Mouse (Mus musculus) embryo, embryonic 10 days (tissue): ENCODE measurements around the gene Cox5b.
"Not testable (repeated sequence)": the region's sequence is repeated elsewhere in the genome, so short reads cannot be mapped to it uniquely, and the experiment has no call there.

Experiments
- DNase-seq: peaks from one replicate; pipeline ENCODE4 v3.0.0-alpha.2; 2015; ENCODE audit warnings: low spot score

The Cox5b gene

DNA sequence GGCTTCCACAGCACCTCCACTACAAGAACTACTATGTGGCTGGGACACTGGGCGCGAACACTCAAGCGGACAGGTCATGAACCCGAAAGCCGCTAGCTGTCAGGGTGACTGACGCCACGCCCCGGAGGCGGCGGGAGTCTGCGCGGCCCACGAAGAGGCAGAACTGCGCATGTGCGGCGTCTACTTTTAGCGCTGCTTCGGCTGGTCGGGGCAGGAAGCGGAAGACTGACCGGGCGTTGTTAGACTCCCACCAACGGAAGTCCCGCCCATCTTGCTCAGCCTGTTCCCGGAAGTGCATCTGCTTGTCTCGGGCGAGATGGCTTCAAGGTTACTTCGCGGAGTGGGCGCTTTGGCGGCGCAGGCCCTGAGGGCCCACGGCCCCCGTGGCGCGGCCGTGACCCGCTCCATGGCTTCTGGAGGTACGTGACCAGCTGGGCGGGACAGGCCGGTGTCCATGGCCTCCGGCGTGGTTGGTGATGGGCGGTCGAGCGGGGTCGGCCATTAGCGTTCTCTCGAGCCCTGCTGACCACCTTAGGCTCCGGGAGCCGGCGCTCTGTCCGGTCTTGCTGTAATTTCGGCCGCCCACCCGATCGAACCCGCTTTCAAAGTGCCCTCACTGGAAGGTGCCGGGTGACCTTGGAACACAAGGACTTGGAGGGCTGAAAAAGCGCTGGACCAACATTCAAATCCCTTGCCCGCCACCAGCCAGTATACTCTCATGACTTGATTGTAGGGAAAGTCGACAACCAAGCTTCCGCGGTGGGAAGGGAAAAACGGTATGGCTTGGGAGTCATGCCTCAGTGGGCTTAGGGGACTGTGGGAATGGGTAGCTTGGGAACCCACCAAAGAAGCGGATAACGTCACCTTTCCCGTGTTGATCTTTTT lies at the start of gene Cox5b:
Gene Cox5b (plus strand): TSS at position 179 of the 885 bp plus-strand sequence.
- DNase-seq: peak; percentile 100

DNA sequence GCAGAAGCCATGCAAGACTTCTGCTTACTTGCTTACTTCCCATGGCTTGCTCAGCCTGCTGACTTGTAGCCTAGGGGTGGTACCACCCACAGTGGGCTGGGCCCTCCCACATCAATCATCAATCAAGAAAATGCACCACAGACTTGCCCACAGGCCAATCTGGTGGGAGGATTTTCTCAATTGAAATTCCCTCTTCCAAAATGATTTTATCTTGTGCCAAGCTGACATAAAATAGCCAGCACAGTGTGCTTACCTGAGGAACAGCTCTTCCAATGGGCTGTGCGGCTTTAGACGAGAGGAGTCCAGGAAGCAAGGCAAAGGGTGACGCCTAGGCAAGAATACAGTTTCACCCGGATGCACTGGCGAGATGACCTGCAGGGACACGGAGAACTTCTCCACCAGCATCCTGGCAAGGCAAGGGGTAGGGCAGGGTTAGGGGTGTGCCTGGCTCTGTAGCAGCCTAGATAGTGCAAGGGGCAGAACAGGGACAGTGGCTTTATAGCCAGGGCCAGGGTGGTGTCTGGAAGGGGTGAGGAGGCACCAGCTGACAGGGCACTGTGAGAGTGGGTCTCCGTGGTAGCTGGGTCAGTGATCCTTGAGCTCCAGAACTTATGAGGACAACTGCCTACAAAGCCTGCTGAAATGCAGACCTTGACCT lies 47.2 kb upstream of the Cox5b start:
- DNase-seq: no peak

DNA sequence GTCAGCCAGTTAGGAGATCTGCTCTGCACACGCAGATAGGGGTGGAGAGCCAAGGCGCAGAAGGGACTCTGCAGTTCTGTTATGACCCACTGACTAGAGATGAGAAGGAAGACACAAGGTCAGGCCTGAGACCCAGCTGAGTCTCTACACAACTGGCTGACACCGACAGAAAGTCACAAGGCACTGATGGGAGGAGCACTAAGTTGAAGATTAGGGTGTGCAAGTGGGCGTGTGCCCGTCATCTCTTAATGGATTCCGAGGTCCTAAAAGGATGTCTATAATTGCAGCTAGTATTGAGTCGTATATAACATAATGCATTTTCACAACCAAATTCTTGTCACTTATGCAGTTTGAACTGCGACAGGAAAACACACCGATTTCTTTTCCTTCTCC lies 46.6 kb upstream of the Cox5b start:
- no peak for DNase-seq

DNA sequence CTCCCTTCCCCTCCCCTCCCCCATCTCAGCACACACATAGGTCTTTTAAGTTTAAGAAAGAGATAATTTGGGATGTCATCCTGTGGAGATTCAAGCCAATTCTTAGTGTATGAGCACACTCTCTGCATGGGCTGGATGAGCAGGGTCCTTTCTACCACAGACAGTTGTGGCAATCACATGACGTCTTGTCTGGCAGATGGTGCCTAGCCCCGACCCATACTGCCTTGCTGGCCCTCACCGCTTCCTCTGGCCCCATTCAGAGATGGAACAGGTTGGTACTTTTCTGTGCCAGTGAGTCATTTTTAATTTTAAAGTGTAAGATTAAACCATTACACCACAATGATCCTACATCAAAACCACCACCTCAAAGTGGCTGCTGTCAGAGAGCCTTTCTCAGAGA lies 45.0 kb upstream of the Cox5b start:
- no peak for DNase-seq

DNA sequence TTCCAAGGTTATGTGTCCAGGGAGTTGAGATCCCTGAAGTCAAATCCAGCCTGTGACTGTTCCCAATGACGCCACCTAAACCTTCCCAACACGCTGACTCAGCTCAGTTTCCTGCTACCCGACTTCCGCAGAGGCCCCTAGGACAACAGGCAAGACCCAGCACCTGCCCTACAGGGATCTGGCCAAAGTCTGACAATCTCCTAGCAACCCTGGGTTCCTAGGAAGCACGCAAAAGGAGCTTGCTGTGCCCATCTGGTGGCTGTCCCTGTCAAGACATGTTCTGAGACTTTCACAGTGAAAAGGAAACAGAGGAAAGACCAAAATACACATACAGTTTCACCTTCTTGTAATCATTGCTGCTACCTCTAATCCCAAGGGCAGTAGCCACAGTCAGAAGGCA lies 43.6 kb upstream of the Cox5b start:
- DNase-seq: no peak

DNA sequence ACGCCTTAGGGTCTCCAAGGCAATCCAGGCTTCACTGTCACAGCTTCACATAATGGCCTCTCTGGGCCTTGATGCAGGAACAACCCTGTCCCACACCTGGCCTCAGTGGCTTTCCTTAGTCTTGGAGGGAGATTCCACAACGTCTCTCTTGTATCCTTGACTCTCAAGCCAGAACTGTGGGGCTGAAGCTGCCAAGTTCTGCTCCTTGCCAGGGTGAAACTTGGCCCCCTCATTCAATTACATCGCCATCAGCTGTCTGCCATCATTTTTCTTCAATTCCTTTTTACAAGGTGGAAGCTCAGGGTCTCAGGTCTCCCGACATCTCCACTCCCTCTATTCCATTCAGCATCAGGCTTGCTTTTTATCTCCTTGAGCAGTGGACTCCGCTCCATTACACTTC lies 36.2 kb upstream of the Cox5b start:
- no peak for DNase-seq

DNA sequence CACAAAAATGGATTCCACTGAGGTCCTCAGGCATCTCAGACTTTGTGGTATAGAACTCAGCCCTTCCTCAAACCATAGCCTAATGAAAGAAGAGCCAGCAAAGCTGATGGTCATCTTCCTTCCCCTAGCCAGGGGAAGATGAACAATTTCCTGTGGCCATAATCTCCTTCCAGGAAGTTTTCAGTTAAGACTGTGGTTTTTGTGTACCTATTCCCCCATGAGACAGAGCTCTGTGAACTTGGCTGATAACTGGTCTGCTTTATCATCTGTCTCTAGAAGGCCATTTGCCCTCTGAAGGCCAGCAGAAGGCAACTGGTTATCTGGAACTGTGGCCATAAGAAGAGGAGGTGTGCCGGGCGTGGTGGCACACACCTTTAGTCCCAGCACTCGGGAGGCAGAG lies 35.0 kb upstream of the Cox5b start:
- no peak for DNase-seq

DNA sequence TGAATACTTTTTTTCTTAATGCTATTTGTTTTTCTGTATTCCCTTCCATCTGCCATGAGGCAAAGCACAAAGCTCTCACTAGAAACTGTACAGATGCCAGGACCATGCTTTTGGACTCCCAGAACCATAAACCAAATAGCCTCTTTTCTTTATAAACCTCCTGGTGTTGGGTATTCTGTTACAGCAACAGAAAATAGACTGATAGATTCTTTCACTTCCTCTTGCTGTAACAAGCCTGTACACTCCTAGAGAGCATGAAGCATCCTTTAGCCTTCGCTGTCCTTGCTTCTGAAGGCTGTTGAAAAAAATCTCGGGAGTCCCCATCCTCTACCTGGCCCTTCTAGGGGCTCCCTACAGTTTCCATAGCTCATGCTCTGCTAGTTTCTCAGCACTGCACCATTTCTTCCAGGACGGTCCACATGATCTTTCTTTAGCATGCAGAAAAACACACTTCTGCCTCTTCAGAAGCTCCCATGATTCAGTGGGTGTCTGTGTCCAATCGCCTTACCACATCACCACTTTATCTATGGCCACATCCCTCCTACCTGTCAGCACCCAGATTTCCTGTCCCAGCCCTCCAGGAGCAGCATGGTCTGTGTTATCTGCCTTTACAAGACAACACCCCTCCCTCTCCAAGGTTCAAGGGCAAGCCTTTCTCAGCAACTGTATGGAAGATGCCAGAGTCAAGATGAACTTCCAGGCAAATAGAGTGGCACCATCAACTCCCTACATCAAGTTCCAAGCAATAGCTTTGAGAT lies 33.4 kb upstream of the Cox5b start:
- DNase-seq: no peak

DNA sequence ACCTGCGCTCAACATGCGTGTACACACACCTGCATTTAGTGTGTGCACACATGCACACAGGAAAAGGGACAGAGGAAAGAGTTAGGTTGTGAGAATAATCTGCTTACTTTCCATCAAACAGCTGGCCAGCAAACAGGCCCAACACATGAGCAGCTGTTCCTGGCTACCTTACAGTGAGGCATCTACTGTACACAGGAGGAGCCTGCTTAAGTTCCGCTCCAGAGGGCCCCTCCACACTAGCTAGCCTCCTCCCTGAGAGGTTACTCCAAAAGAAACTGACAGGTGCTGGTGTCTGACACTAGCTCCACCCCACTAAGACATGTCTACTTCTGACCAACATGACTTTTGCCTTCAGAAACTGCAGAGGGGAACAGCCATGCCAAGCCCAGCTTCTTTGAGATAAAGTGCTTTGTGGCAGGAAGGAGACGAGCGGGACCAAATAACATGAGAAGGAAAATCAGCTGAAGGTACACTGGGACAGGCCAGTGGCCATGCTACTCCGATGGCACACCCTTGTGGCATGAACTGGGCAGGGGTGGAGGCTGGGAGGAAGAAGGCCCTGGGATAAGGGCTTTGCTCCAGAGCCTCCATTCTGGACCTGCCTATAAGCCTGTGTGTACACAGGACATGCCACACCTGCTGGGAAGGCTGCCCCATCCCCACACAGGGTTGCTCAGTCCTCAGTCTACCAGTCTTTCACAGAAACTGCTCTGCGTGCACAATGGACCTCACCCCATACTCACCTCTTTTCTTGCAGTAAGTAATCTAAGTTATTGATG lies 32.4 kb upstream of the Cox5b start:
- DNase-seq: no peak

DNA sequence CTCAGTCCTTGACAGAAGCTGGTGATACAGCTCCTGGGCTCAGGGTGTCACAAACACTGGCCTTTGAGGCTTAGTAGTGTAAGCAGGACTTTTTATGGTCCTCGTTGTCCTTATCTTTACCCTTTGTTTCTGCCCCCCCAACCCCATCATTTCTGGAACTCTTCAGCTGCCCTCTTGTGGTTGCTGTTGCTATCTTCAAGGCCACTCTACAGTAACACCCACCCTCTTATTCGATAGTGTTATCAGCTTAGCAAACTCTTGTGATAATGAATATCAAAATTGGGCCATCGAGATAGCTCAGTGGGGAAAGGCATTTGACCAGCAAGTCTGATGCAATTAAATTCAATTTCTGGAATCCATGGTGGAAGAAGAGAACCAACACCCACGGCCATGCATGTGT lies 26.8 kb upstream of the Cox5b start:
- DNase-seq: no peak

DNA sequence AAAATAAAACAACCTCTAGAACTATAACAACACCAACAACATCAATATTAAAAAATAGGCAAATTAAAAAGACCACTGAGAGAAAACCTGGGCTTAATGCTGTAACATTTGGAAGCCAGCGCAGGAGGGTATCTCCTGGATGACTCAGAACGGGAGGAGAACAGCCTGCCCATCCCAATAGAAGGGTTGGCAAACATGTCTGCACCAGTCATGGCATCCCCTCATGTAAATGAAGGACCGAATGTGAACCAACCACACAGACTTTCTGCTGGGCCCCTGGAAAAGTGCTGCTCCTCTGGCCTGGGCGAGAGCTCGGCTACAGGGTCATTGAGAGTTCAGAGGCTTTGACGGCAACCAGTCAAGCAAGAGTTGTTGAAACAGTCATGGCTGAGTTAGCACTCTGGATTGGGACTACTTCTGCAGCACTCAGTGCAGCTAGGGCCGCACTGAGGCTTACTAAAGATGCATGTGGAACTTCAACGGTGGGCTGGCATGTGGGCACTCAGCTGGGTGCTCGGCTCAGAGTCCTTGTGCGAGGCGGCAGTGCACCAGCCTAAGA lies 26.0 kb upstream of the Cox5b start:
- DNase-seq: peak; percentile 61

DNA sequence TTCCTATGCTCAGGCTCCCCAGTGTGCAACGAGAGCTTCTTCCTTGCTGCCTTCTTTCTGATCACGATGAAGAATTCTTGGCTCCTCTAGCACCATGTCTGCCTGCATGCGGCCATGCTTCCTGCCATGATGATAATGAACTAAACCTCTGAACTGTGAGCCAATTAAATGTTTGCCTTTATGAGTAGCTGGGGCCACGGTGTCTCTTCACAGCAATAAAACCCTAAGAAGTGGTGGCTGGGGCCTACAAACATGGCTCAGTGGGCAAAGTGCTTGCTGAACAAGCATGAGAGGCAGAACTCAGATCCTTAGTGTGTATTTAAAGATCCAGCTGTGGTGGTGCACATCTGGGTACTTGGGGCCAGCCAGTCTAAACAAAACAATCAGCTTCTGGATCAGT lies 25.3 kb upstream of the Cox5b start:
- no peak for DNase-seq

DNA sequence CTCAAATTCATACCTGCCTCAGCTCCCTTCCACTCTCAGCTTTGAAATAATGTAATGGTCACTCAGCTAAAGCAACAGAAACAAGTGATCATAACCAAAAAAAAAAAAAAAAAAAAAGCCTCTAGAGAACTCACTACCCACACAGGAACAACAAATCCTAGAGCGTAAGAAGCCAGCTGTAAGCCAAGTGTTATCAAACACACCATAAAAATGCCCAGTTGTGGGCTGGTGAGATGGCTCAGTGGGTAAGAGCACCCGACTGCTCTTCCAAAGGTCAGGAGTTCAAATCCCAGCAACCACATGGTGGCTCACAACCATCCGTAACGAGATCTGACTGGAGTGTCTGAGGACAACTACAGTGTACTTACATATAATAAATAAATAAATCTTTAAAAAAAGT lies 23.2 kb upstream of the Cox5b start:
- DNase-seq: not testable (repeated sequence)

DNA sequence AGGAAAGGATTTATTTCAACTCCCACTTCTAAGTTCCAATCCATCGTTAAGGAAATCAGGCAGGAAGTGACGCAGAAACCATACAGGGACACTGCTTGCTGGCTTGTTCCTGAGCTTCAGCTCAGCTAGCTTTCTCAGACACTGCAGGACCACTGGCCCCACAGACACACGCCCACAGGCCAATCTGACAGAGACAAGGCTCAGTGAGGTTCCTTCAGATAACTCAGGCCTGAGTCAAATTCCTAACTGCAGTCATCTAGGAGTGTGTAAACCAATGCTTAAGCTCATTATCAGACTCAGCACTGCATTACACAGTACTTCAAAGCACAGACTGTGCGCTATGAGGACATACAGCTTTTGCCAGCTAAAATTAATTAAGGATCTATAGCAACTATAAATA lies 21.0 kb upstream of the Cox5b start:
- DNase-seq: no peak

DNA sequence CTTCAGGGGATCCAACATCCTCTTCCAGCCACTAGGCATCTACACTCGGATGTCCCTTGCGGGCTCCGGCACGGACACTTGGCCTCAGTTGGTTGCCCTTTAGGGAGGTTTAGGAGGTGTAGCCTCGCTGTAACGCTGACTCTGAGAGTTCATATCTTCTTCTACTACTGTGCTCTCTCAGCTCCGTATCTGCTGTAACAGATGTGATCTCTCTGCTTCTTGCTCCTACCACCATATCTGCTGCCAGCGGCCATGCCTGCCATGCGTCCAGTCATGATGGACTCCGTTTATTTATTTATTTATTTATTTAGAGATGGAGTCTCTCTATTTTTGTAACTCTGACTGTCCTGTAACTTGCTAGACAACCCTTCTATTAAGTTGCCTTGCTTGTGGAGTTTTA lies 20.0 kb upstream of the Cox5b start:
- DNase-seq: no peak

DNA sequence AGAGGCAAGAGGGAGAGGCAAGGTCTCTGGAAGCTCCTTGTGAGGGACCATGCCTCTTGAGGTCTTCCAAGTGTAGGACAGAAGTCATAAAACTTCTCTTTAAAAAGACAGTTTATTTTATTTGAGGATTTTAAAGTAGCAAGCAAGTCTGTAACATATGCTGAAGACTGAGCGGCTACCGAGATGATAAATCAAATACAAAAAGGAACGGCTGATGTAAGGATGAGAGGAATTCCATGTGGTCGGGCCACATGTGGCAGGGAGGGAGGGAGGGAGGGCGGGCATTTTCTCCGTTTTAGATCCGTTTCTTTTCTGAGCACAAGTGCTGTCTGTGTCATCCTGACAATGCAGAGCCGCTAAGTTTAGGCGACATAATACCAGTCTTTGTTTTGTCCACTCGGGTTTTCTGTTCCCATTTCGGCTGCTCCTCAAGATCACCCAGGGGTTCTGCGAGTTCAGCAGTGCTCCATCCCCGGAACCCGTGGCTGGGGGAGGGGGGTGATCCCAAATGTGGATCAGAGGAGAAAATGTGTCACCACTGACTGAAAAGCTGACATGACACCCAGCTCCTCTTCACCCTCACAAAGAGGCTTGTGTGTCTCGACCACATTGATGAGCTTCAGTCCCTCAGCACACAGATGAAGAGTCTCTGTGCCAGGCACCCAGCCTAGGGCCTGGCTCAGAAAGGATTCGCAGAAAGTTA lies 18.4 kb upstream of the Cox5b start:
- DNase-seq: no peak

DNA sequence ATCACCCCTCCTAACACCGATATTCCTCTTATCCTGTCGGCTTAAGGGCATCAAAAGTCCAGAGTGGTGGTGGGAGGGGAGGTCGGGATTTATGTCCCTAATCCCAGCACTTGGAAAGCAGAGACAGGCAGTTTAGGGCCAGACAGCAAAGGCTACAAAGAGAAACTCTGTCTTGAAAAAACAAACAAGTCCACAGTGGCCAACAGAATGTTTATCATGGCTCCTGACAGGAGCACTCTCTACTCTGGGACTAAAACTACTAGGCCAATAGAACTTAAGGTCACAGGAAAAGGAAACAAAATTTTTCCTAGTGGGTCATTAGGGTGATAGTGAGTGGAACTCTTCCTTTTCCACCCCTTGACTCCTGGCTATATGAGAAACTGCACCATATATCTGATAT lies 16.3 kb upstream of the Cox5b start:
- no peak for DNase-seq

DNA sequence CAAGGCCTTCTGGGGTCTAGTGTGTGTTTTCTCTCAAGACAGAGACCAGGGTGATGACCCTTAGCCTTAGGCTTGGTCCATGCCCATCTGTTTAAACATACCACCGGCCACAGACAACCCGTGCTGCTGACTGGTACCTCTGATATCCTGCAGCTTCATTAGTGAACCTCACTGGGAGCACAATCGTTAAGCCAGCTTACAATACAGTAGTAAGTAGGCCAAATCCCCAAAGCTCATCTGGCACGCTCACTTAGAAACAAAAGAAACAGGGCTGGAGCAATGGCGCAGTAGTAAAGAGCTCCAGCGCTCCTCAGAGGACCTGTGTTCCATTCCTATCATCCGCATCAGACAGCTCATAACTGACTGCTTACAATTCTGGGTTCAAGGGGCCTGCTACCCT lies 10.4 kb upstream of the Cox5b start:
- no peak for DNase-seq

DNA sequence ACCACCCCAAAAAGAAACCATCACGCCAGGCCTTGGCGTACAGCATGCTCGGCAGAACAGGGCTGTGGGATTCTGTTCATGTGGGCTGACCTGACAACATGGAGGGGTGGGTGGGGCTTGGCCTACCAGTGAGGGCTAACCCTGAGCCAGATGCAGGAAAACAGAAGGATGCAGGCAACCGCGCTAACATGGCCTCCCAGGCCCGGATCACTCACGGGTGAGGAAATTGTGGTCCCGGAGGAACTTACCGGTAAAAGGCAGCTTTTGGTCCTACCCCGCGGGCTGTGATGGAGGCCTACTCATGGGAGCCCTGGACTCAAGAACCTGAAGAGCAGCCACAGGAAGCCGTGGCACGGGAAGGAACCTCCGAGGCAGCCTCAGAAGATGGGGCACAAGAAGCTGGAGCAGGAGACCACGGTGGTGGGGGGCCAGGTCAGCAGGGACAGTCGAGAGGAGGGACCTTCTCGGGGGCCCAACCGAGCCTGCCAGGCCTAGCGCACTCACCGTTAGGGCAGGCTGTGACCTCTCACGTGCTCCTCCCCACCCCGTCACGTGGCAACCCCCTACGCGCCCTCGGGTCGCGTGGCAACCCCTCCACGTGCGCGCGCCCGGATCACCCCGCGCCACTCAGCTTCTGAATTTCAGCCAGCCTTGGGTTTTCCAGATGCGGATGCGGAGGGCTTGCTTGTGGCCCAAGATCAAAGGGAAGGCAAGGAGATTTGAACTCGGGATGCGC lies 8.5 kb upstream of the Cox5b start, which contains the start of gene Fam178b:
Gene Fam178b (minus strand): TSS at position 564 of the 736 bp plus-strand sequence.
- no peak for DNase-seq

DNA sequence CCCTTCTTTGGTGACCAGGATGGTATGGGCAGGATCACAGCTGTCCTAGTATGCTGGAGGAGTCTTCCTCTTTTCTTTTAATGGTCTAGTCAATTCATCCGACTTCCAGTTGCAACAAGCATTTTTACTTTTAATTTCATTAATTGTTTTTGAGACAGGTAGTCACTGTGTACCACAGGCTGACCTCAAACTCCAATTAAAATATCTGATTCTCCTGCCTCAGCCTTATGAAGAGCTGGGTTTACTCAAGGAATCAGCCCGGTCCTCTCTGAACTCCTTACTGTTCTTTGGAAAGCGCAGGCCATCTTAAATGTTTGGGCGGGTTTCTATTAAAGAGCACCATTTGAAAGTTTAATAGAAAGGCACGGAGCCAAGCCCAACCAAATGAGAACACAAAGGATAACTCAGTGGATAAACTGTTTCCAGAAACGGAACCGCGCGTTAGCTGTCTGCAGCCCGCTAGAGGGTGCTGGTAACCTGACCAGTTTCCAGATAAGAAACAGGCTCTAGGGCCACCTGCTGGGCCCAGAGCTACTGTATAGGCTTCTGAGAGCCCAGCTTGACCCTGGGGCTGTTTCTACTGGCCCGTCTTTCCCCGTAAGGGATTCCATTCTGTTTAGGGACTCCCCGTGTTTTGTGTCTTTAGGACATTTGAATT lies 7.3 kb upstream of the Cox5b start:
- peak; percentile 88 for DNase-seq
